Mouse (Mus musculus): Measurements from ENCODE around the gene Hoxb3. TPM values are rescaled to one million over a fixed set of nuclear protein-coding genes. Genes with fewer than 3 reads are reported as not detected.

Hoxb3 gene
- polyA plus RNA-seq, 1 experiment from 2014 or later = not detected

DNA sequence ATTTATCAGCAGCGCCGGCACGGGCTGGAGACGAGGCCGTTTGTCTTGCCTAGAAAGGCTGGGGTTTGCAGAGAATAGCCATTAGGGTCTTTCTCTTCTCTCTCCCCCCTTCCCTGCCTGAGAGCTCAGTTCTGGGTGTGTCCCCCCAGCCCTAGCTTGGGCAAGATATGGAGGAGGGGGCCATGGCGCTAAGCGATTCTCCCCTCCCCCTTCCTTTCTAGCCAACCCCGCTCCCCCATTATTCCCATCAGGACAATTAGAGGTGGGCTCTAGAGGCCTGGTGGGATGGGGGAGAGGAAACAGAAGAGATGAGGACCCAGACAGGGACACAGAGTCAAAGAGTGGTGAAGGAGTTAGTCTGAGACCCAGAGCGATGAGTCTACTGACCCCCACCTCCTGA is 35.7 kb upstream of the Hoxb3 start:
- peaks cover 4% of the 10 kb centered on the region; the same call in 1 of the 2 replicates for H3K4me1 ChIP-seq (replicated peaks; ENCODE audit: control insufficient read depth, insufficient read depth, low read length)
- H3K27ac ChIP-seq (ENCODE audit: low read length) = no peak overlapping the region
- no peaks in the 10 kb centered on the region for H3K9me3 ChIP-seq (ENCODE audit: control insufficient read depth, low read length)
- no peaks in the 10 kb centered on the region for H3K36me3 ChIP-seq (ENCODE audit: control insufficient read depth, insufficient read depth)
- peaks cover 86% of the 10 kb centered on the region for H3K27me3 ChIP-seq (replicated peaks; ENCODE audit: control insufficient read depth, insufficient read depth, low read length)
- ATAC-seq = no peak
- H3K9ac ChIP-seq (replicated peaks; ENCODE audit: low read depth, low read length) = no peak overlapping the region
- H3K4me2 ChIP-seq (ENCODE audit: low read length) = no peak overlapping the region
- WGBS = 1% methylated on average over 9 of the region's 9 CpGs
- H3K4me3 ChIP-seq (replicated peaks; ENCODE audit: low read length) = no peak overlapping the region

DNA sequence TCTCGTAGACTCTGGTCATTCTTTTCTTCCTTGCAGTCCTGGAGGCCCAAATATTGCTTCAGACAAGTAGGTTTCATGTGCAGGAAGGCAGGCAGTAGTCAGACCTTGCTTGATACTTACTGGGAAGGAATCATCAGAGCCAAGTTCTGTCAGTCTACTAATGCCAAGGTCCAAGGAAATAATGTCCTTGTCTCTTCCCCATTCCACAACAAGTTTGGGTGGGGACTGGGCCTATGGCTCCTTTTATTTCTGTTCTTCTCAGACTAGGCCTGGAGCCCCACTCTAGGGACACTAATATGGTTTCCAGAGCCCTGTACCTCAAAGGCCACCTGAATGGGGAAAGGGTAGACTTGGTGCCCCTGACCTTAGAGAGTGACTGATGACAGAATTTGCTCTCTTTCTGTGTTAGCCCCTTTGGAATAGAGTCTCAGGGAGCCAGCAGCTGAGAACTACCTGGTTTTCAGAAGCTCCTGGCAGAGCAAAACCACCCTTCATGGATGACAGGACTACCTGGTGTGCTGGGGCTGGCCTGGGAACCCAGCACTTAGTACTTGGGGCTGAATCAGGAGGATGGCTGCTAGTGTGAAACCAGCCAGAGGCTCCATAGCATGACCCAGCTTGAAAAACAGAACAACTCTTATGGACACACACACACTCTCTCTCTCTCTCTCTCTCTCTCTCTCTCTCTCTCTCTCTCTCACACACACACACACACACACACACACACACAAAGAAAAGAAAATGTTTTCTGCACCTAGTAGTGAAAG is 34.5 kb upstream of the Hoxb3 start:
- 7% methylated on average over 1 of the region's 1 CpGs for WGBS

DNA sequence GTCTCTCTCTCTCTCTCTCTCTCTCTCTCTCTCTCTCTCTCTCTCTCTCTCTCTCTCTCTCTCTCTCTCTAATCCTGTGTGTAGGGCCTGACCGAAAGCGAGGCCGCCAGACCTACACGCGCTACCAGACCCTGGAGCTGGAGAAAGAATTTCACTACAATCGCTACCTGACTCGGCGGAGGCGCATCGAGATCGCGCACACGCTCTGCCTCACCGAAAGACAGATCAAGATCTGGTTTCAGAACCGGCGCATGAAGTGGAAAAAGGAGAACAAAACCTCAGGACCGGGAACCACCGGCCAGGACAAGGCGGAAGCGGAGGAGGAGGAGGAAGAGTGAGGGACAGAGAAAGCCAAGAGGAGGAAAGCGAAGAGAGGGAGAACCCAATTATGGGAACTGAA is 33.8 kb upstream of the Hoxb3 start:
- no peak overlapping the region for H3K4me2 ChIP-seq (ENCODE audit: low read length)
- peaks cover 90% of the 10 kb centered on the region for H3K27me3 ChIP-seq (replicated peaks; ENCODE audit: control insufficient read depth, insufficient read depth, low read length)
- no peak for ATAC-seq
- H3K27ac ChIP-seq (ENCODE audit: low read length) = no peak overlapping the region
- H3K9ac ChIP-seq (replicated peaks; ENCODE audit: low read depth, low read length) = no peak overlapping the region
- WGBS = under 1% methylated on average over 21 of the region's 21 CpGs
- no peaks in the 10 kb centered on the region; the same call in 1 of the 2 replicates for H3K4me1 ChIP-seq (replicated peaks; ENCODE audit: control insufficient read depth, insufficient read depth, low read length)
- H3K36me3 ChIP-seq (ENCODE audit: control insufficient read depth, insufficient read depth) = no peaks in the 10 kb centered on the region
- H3K4me3 ChIP-seq (replicated peaks; ENCODE audit: low read length) = no peak overlapping the region
- H3K9me3 ChIP-seq (ENCODE audit: control insufficient read depth, low read length) = no peaks in the 10 kb centered on the region; the same call in 1 of the 2 replicates

More for the DNA sequence above, 34.5 kb upstream of the Hoxb3 start:
- H3K36me3 ChIP-seq (ENCODE audit: control insufficient read depth, insufficient read depth) = no peaks in the 10 kb centered on the region
- H3K27ac ChIP-seq (ENCODE audit: low read length) = no peak overlapping the region
- no peaks in the 10 kb centered on the region; the same call in 1 of the 2 replicates for H3K9me3 ChIP-seq (ENCODE audit: control insufficient read depth, low read length)
- no peak overlapping the region for H3K4me3 ChIP-seq (replicated peaks; ENCODE audit: low read length)
- H3K4me2 ChIP-seq (ENCODE audit: low read length) = no peak overlapping the region
- peaks cover 90% of the 10 kb centered on the region for H3K27me3 ChIP-seq (replicated peaks; ENCODE audit: control insufficient read depth, insufficient read depth, low read length)
- peaks cover 4% of the 10 kb centered on the region; the same call in 1 of the 2 replicates for H3K4me1 ChIP-seq (replicated peaks; ENCODE audit: control insufficient read depth, insufficient read depth, low read length)
- ATAC-seq = no peak
- no peak overlapping the region for H3K9ac ChIP-seq (replicated peaks; ENCODE audit: low read depth, low read length)

DNA sequence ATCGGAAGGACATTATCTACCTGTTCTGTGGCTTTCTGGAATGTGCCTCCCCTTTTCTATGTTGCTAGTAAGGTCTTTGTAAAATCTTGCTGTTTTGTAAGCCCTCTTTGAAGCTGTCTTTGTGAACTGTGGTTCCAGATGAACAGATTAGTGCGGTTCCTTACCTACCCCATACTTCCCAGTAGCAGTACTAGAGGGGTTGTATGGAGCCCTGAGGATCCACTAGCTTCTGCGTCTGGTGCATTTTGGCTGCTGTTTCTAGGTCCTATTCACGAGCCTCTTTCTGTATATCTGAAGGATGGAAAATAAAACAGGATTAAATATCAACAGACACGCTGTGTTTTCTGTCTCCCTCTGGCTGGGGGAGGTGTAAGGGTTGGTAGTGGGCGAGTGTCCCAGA is 33.3 kb upstream of the Hoxb3 start:
- H3K4me1 ChIP-seq (replicated peaks; ENCODE audit: control insufficient read depth, insufficient read depth, low read length) = no peaks in the 10 kb centered on the region; the same call in 1 of the 2 replicates
- H3K9ac ChIP-seq (replicated peaks; ENCODE audit: low read depth, low read length) = no peak overlapping the region
- no peaks in the 10 kb centered on the region; the same call in 1 of the 2 replicates for H3K9me3 ChIP-seq (ENCODE audit: control insufficient read depth, low read length)
- H3K4me2 ChIP-seq (ENCODE audit: low read length) = no peak overlapping the region
- H3K36me3 ChIP-seq (ENCODE audit: control insufficient read depth, insufficient read depth) = no peaks in the 10 kb centered on the region
- WGBS = 6% methylated on average over 6 of the region's 6 CpGs
- no peak overlapping the region for H3K27ac ChIP-seq (ENCODE audit: low read length)
- peaks cover 90% of the 10 kb centered on the region for H3K27me3 ChIP-seq (replicated peaks; ENCODE audit: control insufficient read depth, insufficient read depth, low read length)
- H3K4me3 ChIP-seq (replicated peaks; ENCODE audit: low read length) = no peak overlapping the region
- no peak for ATAC-seq

DNA sequence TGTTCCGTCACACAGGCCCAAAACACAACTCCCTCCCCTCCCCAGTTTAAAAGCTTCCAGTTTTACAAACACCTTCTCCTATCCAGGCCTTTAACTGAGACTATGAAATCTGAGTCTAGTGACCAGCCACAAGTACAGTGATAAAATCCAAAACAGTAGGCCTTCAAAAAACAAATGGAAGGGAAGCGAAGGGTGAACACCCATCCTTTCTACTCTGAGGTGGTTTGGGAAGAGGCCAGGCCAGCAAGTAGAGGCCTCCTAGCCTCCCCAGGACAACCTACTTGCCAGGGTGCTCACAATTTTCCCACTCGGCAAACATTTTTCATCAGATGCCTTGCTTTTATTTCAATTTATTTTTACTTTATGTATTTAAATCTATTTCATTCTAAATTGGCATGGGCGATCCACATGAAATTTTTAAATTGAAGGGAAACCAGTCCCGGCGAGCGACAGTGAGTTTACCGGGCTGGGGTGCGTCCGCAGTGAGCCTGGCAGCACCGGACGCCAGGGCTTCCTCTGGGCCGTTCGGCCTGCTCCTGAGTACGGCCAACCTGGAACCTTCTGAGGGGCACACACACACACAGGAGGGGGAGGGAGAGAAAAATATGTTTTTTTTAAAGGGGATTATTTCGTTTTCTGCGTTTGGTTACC is 32.3 kb upstream of the Hoxb3 start:
- H3K4me1 ChIP-seq (replicated peaks; ENCODE audit: control insufficient read depth, insufficient read depth, low read length) = no peaks in the 10 kb centered on the region
- no peaks in the 10 kb centered on the region for H3K36me3 ChIP-seq (ENCODE audit: control insufficient read depth, insufficient read depth)
- 3% methylated on average over 17 of the region's 17 CpGs for WGBS
- no peak overlapping the region for H3K4me2 ChIP-seq (ENCODE audit: low read length)
- H3K4me3 ChIP-seq (replicated peaks; ENCODE audit: low read length) = no peak overlapping the region
- no peak overlapping the region for H3K9ac ChIP-seq (replicated peaks; ENCODE audit: low read depth, low read length)
- H3K9me3 ChIP-seq (ENCODE audit: control insufficient read depth, low read length) = no peaks in the 10 kb centered on the region; the same call in 1 of the 2 replicates
- peaks cover 93% of the 10 kb centered on the region for H3K27me3 ChIP-seq (replicated peaks; ENCODE audit: control insufficient read depth, insufficient read depth, low read length)
- H3K27ac ChIP-seq (ENCODE audit: low read length) = no peak overlapping the region
- ATAC-seq = no peak

DNA sequence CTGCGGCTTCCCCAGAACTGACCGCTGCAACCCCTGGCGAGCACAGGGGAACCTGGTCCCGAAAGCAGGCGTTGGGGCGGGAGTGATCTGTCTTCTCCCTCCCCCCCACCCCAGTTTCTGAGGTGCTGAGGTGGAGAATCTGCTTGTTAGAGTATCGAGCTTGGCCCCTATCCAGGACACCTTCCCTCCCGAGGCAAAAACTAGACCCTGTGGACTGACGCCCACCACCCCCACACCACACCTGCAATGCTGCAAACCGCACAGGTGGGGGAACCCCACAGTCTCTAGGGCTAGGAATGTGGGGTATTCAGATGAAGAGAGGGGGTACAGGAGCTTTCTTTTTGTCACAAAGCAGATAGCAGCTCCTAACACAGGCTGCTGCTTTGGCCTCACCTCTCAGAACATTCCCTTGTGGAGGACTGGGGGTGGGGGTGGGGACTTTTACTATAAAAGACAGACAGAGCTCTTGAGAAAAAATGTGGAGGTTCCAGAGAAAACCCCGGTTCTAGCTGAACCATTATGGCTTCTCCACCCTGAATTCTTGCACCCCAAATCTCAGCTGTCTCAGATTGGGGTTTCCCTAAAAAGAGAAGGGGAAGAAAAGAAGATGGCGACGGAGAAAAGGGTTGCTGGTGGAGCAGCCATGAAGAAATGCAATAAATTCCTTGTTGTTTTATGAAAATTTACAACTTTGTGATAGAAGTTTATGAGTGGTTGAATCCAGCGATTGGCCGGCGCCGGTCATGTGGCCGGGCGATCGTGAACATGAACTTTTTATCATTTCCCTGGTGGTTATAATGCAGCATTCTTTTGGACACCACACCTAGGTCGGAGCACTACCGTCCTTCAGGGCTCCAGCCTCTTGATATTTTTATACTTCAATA is 31.2 kb upstream of the Hoxb3 start, which contains the start of gene Hoxb6:
Gene Hoxb6, plus strand, starts transcription at position 796 of the 884 bp plus-strand sequence.
- H3K27me3 ChIP-seq (replicated peaks; ENCODE audit: control insufficient read depth, insufficient read depth, low read length) = peaks cover 93% of the 10 kb centered on the region
- no peak within 1 kb of the TSS for H3K9ac ChIP-seq (replicated peaks; ENCODE audit: low read depth, low read length)
- no peaks in the 10 kb centered on the region; the same call in 1 of the 2 replicates for H3K9me3 ChIP-seq (ENCODE audit: control insufficient read depth, low read length)
- 2% methylated on average over 22 of the region's 22 CpGs for WGBS
- H3K27ac ChIP-seq (ENCODE audit: low read length) = no peak within 1 kb of the TSS
- no peak within 1 kb of the TSS for H3K4me2 ChIP-seq (ENCODE audit: low read length)
- H3K4me1 ChIP-seq (replicated peaks; ENCODE audit: control insufficient read depth, insufficient read depth, low read length) = no peaks in the 10 kb centered on the region
- ATAC-seq = no peak
- H3K36me3 ChIP-seq (ENCODE audit: control insufficient read depth, insufficient read depth) = no peaks in the 10 kb centered on the region
- no peak within 1 kb of the TSS for H3K4me3 ChIP-seq (replicated peaks; ENCODE audit: low read length)

DNA sequence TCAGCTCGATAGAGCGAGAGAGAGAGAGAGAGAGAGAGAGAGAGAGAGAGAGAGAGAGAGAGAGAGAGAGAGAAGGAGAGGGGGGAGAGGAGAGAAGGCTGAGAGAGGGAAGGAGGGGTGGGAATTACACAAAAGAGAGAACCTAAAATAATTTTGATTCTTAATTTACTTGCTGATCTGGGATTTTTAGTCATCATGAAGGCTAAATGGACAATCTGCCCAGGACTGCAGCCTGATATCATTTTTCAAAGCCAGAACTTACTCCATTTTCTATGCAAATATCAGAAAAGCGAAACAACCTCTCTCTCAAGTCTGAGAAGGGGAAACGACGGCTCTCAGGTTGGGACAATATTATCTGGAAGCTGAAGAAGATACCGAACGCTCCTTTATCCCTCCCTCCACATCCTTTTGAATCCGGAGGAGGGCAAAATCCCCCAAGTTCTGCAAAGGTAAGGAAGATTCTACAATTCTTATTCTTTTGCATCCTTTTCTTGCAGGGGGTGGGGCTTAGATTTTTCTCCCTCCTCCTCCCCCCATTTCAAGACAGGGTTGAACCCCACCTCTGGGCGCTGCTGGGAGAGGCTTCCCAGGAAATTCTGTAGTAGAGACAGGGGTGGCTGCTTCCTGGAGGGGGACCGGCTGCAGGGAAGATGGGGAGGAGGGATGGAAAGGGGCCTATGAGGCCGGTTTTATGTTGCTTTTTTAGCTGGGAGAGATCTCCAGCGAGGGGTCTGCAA is 30.4 kb upstream of the Hoxb3 start:
- Histone ChIP-seq H3K9ac (replicated peaks; ENCODE audit: low read depth, low read length) (no peak overlapping the region), H3K27ac (ENCODE audit: low read length) (no peak overlapping the region), H3K4me3 (replicated peaks; ENCODE audit: low read length) (no peak overlapping the region), H3K36me3 (ENCODE audit: control insufficient read depth, insufficient read depth) (no peaks in the 10 kb centered on the region), H3K9me3 (ENCODE audit: control insufficient read depth, low read length) (no peaks in the 10 kb centered on the region; the same call in 1 of the 2 replicates), H3K27me3 (replicated peaks; ENCODE audit: control insufficient read depth, insufficient read depth, low read length) (peaks cover 93% of the 10 kb centered on the region), H3K4me1 (replicated peaks; ENCODE audit: control insufficient read depth, insufficient read depth, low read length) (no peaks in the 10 kb centered on the region), H3K4me2 (ENCODE audit: low read length) (no peak overlapping the region)
- ATAC-seq = no peak
- 0% methylated on average over 12 of the region's 12 CpGs for WGBS

DNA sequence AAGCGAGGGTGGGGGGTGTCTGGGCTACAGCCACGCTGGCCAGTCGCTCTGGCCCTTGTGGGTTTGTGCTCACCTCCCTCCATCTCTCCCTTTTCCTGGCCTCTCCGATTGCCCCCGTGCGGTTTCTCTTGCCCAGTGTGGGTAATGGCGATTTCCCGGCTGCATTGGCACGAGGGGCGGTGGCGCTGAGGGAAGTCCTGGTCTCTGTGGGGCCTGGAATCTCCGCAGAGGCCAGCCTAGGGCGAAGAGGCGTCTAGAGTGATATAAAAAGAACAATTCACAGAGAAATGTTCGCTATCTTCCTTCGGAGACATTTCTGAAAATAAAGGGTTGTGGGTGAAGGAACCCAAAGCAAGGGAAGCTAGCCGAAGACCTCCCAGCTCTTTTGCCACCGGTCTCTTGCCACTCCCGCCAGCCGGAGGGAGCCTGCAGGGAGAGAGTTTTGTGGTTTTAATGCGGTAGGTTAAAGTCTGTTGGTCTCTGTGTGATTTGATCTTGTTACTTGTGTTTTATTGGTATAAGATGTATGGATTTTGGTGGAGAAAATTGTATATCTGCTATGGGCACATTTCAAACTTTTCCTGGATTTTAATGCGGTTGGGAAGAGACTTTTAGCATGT is 29.7 kb upstream of the Hoxb3 start:
- no peaks in the 10 kb centered on the region; the same call in 1 of the 2 replicates for H3K9me3 ChIP-seq (ENCODE audit: control insufficient read depth, low read length)
- no peak overlapping the region for H3K4me2 ChIP-seq (ENCODE audit: low read length)
- no peak overlapping the region for H3K27ac ChIP-seq (ENCODE audit: low read length)
- peaks cover 93% of the 10 kb centered on the region for H3K27me3 ChIP-seq (replicated peaks; ENCODE audit: control insufficient read depth, insufficient read depth, low read length)
- under 1% methylated on average over 22 of the region's 22 CpGs for WGBS
- H3K4me1 ChIP-seq (replicated peaks; ENCODE audit: control insufficient read depth, insufficient read depth, low read length) = no peaks in the 10 kb centered on the region
- no peak for ATAC-seq
- H3K9ac ChIP-seq (replicated peaks; ENCODE audit: low read depth, low read length) = no peak overlapping the region
- no peaks in the 10 kb centered on the region for H3K36me3 ChIP-seq (ENCODE audit: control insufficient read depth, insufficient read depth)
- H3K4me3 ChIP-seq (replicated peaks; ENCODE audit: low read length) = no peak overlapping the region

All from forebrain, embryonic 16.5 days (tissue).